Mouse (Mus musculus) liver, adult 2 months (tissue): ENCODE data around the gene Pbx4. TPM values are rescaled to one million over a fixed set of nuclear protein-coding genes. Genes with fewer than 3 reads are reported as not detected.

Source experiments
- DNase-seq: peaks from one replicate; pipeline ENCODE4 v3.0.0-alpha.2; 2011; ENCODE audit warnings: low read depth, low spot score; ENCODE audit errors: extremely low read depth
- H3K27ac ChIP-seq: fragments of 200-500 bp; replicated peaks from 2 replicates; pipeline ENCODE4 v1.5.1; 2012; ENCODE audit warnings: low read depth, mild to moderate bottlenecking, control low read depth, inconsistent platforms, low read length; ENCODE audit not compliant: insufficient read depth
- H3K27me3 ChIP-seq: fragments of 200-500 bp; 2 replicates; pipeline ENCODE4 v1.6.1; 2012; ENCODE audit warnings: mild to moderate bottlenecking, moderate library complexity, low read length, inconsistent platforms; ENCODE audit not compliant: control insufficient read depth, insufficient read depth
- H3K36me3 ChIP-seq: fragments of 200-500 bp; 2 replicates; pipeline ENCODE4 v1.6.1; 2012; ENCODE audit warnings: low read length, inconsistent platforms; ENCODE audit not compliant: control insufficient read depth, insufficient read depth
- H3K4me1 ChIP-seq: fragments of 200-500 bp; 2 replicates; pipeline ENCODE4 v1.6.1; 2011; ENCODE audit warnings: low read length; ENCODE audit not compliant: control insufficient read depth, insufficient read depth
- H3K4me3 ChIP-seq: fragments of 200-500 bp; 2 replicates; pipeline ENCODE4 v1.5.1; 2011; ENCODE audit warnings: low read depth, mild to moderate bottlenecking, control low read depth, low read length, moderate library complexity; ENCODE audit not compliant: insufficient read depth
- H3K79me2 ChIP-seq: fragments of 200-500 bp; 2 replicates; pipeline ENCODE4 v1.6.1; 2012; ENCODE audit warnings: inconsistent platforms, mild to moderate bottlenecking, low read length, moderate library complexity; ENCODE audit not compliant: control insufficient read depth, insufficient read depth
- H3K9ac ChIP-seq: fragments of 200-500 bp; 2 replicates; pipeline ENCODE4 v1.6.1; 2012; ENCODE audit warnings: low read depth, mild to moderate bottlenecking, control low read depth, inconsistent platforms, low read length
- CTCF ChIP-seq: fragments of 200-500 bp; IDR thresholded peaks from 2 replicates; pipeline ENCODE4 v1.5.1; 2011; ENCODE audit warnings: low read depth, low read length, control low read depth
- POLR2A ChIP-seq: fragments of 200-500 bp; IDR thresholded peaks from 2 replicates; pipeline ENCODE4 v1.6.1; 2011; ENCODE audit warnings: low read length, control low read depth; ENCODE audit not compliant: insufficient read depth; ENCODE audit errors: extremely low read depth
- WGBS: fragments of 180-500 bp; shearing (Covaris S2); methylation state at CpG from one replicate; pipeline ENCODE4 v1.1.7; 2018; 5-methylcytosine and 5-hydroxymethylcytosine counted together
- polyA plus RNA-seq: library from polyadenylated mRNA; depleted of rRNA; stranded (reverse); fragments of >200 nt; gene quantifications from 2 replicates; pipeline ENCODE4 v1.2.3, GENCODE M21; 2012; rRNA removed
- total RNA-seq: library from RNA; depleted of rRNA; stranded (reverse); fragments of >200 nt; gene quantifications from 2 replicates; pipeline ENCODE4 v1.2.3, GENCODE M21; 2014; rRNA removed

The Pbx4 gene
- total and polyA plus RNA-seq, 2 experiments = 0.46 to 1.7 TPM

DNA sequence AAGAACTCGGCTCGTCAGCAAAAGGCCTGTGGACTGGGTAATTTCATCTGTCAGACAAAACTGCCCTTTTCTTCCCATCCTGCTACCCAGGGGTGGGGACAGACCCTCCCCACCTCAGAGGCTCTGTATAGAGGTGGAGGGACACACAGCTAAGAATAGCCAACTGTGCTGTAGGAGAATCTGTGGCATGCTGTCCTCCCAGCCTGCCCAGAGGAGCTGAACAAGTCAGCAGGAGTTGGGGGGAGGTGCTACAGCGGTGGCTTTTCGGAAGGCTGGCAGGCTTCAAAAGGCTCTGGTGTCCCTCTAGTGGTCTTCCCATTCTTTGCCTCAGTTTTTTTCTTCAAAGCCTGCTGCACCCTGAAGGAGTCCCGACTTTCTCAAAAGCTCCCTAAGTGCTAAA is 83.5 kb downstream of the Pbx4 start:
- Histone ChIP-seq H3K4me1 (peaks cover 7% of the 10 kb centered on the region), H3K79me2 (peaks cover 10% of the 10 kb centered on the region), H3K36me3 (peaks cover 15% of the 10 kb centered on the region), H3K27ac (no peak overlapping the region), H3K4me3 (no peak overlapping the region), H3K9ac (no peak overlapping the region), H3K27me3 (no peaks in the 10 kb centered on the region)
- TF ChIP-seq CTCF (no peak), POLR2A (no peak)
- DNase-seq = no peak
- WGBS = 80% methylated on average over 5 of the region's 5 CpGs

DNA sequence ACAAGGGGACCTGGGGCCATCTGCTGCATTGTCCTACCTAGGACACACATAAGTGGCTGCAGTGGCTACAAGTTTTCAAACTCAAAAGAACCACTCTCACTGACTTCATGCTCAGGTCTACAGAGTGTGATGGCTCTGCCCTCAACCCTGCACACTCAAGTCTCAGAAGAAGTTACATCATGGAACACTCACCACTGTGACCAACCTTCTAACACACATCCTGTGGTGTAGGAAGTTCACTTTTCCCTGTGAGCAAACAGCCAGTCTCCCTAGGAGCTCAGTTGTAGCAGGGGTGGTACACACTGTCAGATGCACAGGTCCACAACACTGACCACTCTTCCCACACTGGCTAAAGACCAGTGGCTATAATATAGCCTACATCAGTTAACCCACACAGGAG is 86.2 kb downstream of the Pbx4 start:
- Histone ChIP-seq H3K27me3 (no peaks in the 10 kb centered on the region), H3K79me2 (peaks cover 14% of the 10 kb centered on the region), H3K4me3 (no peak overlapping the region), H3K36me3 (peaks cover 7% of the 10 kb centered on the region; the same call in 1 of the 2 replicates), H3K4me1 (peaks cover 22% of the 10 kb centered on the region), H3K27ac (no peak overlapping the region), H3K9ac (no peak overlapping the region)
- no peak for TF ChIP-seq POLR2A
- no peak for DNase-seq

DNA sequence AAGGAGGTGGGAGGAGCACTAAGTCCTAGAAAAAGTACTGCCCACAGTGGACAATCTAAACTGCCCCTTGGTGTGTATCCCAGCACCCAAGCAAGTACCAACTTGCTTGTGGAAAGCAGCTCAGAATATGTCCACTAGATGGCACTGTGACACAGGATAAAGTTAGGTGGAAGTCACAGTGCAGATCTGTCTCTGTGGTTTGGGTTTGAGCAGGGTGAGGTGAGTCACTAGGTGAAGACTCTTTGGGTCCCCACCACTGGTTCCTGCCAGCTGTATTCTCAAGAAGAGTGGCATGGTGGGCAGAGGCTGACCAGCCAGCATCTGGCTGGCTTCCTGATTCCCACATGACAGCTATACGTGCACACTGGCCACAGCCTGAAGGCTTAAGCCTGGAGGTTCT is 86.7 kb downstream of the Pbx4 start:
- no peak overlapping the region for H3K4me3 ChIP-seq
- no peaks in the 10 kb centered on the region for H3K27me3 ChIP-seq
- TF ChIP-seq POLR2A (no peak), CTCF (peak; percentile 53)
- H3K36me3 ChIP-seq = peaks cover 2% of the 10 kb centered on the region; the same call in 1 of the 2 replicates
- H3K4me1 ChIP-seq = peaks cover 22% of the 10 kb centered on the region
- DNase-seq = peak; percentile 82
- 48% methylated on average over 1 of the region's 1 CpGs for WGBS
- peaks cover 19% of the 10 kb centered on the region for H3K79me2 ChIP-seq
- H3K27ac ChIP-seq = no peak overlapping the region; the same call in 1 of the 2 replicates
- no peak overlapping the region for H3K9ac ChIP-seq

DNA sequence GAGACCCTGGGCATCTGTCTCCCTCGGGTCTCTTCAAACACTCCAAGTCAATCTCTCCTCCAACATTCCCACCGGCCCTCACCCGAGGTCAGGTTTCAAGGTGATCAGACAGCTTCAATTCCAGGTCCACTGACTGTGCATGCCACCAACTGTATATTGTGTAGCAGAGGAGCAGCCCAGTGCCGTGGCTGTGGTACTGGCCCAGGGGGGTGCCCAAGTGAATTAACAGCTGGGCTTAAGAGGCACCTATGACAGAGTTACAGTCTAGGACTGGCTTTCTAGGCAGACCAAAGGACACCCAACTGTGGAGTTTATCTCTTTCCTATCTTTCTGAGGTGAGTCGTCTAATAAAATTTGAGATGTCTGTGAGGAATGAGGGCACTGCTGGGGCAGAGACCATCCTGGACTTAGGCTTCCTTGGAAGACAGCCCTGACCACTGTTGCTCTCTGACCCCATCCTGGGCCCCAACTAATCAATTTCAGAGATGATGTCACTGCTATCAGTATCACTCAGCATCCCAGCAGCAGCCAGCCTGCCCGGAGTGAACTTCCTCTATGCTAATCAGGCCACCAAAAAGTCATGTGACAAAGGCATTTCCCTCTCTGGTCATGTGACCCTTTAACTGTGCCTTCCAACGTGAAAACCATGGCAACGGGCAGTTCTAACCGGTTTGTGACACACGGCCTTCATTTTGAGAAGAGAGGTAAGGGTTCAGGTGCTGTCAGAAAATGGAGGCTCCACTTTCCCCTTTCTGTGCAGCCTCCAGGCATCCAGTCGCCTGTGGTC is 87.8 kb downstream of the Pbx4 start:
- peak overlapping the region; percentile 44; the same call in 1 of the 2 replicates for H3K9ac ChIP-seq
- no peaks in the 10 kb centered on the region for H3K27me3 ChIP-seq
- peaks cover 19% of the 10 kb centered on the region for H3K79me2 ChIP-seq
- no peaks in the 10 kb centered on the region; the same call in 1 of the 2 replicates for H3K36me3 ChIP-seq
- H3K4me3 ChIP-seq = no peak overlapping the region
- H3K27ac ChIP-seq = peak overlapping the region; percentile 78
- peaks cover 22% of the 10 kb centered on the region for H3K4me1 ChIP-seq
- DNase-seq = peak; percentile 96
- no peak for TF ChIP-seq CTCF
- TF ChIP-seq POLR2A = no peak
- WGBS = 16% methylated on average over 11 of the region's 11 CpGs

DNA sequence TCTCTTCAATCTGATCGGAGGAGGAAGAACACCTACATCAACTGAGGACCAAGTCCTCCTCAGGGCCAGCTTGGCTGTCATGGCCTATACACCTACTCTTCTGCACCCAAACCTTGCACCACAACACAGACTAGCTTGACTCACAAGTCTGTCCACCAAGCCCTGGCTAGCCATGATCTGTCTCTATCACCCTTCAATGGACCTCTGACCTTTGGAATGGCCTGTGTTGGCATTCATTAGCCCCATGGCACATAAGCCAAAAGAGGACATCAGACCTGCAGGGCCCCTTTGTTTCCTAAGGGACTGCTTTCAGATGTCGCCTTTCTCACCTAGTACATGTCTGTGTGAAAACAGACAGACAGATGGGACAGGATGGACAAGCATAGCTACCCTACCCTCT is 88.8 kb downstream of the Pbx4 start:
- Histone ChIP-seq H3K27ac (peak overlapping the region; percentile 78), H3K9ac (no peak overlapping the region), H3K4me1 (peaks cover 22% of the 10 kb centered on the region), H3K4me3 (no peak overlapping the region), H3K79me2 (peaks cover 19% of the 10 kb centered on the region), H3K36me3 (no peaks in the 10 kb centered on the region), H3K27me3 (no peaks in the 10 kb centered on the region)
- peak; percentile 94 for DNase-seq
- TF ChIP-seq CTCF (no peak), POLR2A (no peak)
- 19% methylated on average over 2 of the region's 2 CpGs for WGBS

Other genes starting within 250 kb of the Pbx4 start
- 7.4 and 7.7 TPM in 2 replicates for gene Zfp868, start 206.9 kb upstream of the Pbx4 start, total RNA-seq
- gene Zfp868, start 206.9 kb upstream of the Pbx4 start, polyA plus RNA-seq = 1.7 and 2.1 TPM in 2 replicates
- gene Zfp964, start 178.0 kb upstream of the Pbx4 start, total RNA-seq = 1.8 and 2.0 TPM in 2 replicates
- gene Zfp964, start 178.0 kb upstream of the Pbx4 start, polyA plus RNA-seq = 0.30 and 0.31 TPM in 2 replicates
- 14.0 and 17.4 TPM in 2 replicates for gene Zfp869, start 121.8 kb upstream of the Pbx4 start, total RNA-seq
- 1.2 and 1.8 TPM in 2 replicates for gene Zfp869, start 121.8 kb upstream of the Pbx4 start, polyA plus RNA-seq
- gene Zfp963, start 82.5 kb upstream of the Pbx4 start, total RNA-seq = 4.0 and 4.1 TPM in 2 replicates
- 1.4 and 1.7 TPM in 2 replicates for gene Zfp963, start 82.5 kb upstream of the Pbx4 start, polyA plus RNA-seq
- gene Gm20422, start 57.6 kb upstream of the Pbx4 start, total RNA-seq = not detected in 2 replicates
- gene Gm20422, start 57.6 kb upstream of the Pbx4 start, polyA plus RNA-seq = not detected in 2 replicates
- gene Atp13a1, start 41.3 kb upstream of the Pbx4 start, total RNA-seq = 19.4 and 29.1 TPM in 2 replicates
- gene Atp13a1, start 41.3 kb upstream of the Pbx4 start, polyA plus RNA-seq = 42.6 and 60.1 TPM in 2 replicates
- 13.1 and 13.2 TPM in 2 replicates for gene Zfp866, start 41.3 kb upstream of the Pbx4 start, total RNA-seq
- gene Zfp866, start 41.3 kb upstream of the Pbx4 start, polyA plus RNA-seq = 3.3 and 4.6 TPM in 2 replicates
- 2.2 and 4.2 TPM in 2 replicates for gene Gmip, start 23.8 kb upstream of the Pbx4 start, total RNA-seq
- 6.5 and 12.6 TPM in 2 replicates for gene Gmip, start 23.8 kb upstream of the Pbx4 start, polyA plus RNA-seq
- gene Lpar2, start 10.1 kb upstream of the Pbx4 start, total RNA-seq = 0.18 and 0.40 TPM in 2 replicates
- 0.21 and 0.77 TPM in 2 replicates for gene Lpar2, start 10.1 kb upstream of the Pbx4 start, polyA plus RNA-seq
- gene Cilp2, start 55.2 kb downstream of the Pbx4 start, total RNA-seq = under 0.01 TPM in 1 of 2 replicates, not detected in the other
- 0.01 and 0.05 TPM in 2 replicates for gene Cilp2, start 55.2 kb downstream of the Pbx4 start, polyA plus RNA-seq
- gene Tssk6, start 69.7 kb downstream of the Pbx4 start, total RNA-seq = not detected in 2 replicates
- 0.09 TPM in 1 of 2 replicates, not detected in the other for gene Tssk6, start 69.7 kb downstream of the Pbx4 start, polyA plus RNA-seq
- 132 and 141 TPM in 2 replicates for gene Ndufa13, start 70.1 kb downstream of the Pbx4 start, total RNA-seq
- gene Ndufa13, start 70.1 kb downstream of the Pbx4 start, polyA plus RNA-seq = 206 and 221 TPM in 2 replicates
- gene Yjefn3, start 70.2 kb downstream of the Pbx4 start, total RNA-seq = 0.20 and 0.83 TPM in 2 replicates
- 1.4 and 2.0 TPM in 2 replicates for gene Yjefn3, start 70.2 kb downstream of the Pbx4 start, polyA plus RNA-seq
- gene Gatad2a, start 163.9 kb downstream of the Pbx4 start, total RNA-seq = 11.2 and 16.8 TPM in 2 replicates
- gene Gatad2a, start 163.9 kb downstream of the Pbx4 start, polyA plus RNA-seq = 35.0 and 35.5 TPM in 2 replicates
- 18.0 and 24.4 TPM in 2 replicates for gene Mau2, start 210.2 kb downstream of the Pbx4 start, total RNA-seq
- 30.1 and 40.5 TPM in 2 replicates for gene Mau2, start 210.2 kb downstream of the Pbx4 start, polyA plus RNA-seq
- gene Sugp1, start 210.3 kb downstream of the Pbx4 start, total RNA-seq = 5.1 and 5.6 TPM in 2 replicates
- gene Sugp1, start 210.3 kb downstream of the Pbx4 start, polyA plus RNA-seq = 5.1 and 5.3 TPM in 2 replicates
- gene Tm6sf2, start 240.4 kb downstream of the Pbx4 start, total RNA-seq = 43.8 and 67.9 TPM in 2 replicates
- 152 and 203 TPM in 2 replicates for gene Tm6sf2, start 240.4 kb downstream of the Pbx4 start, polyA plus RNA-seq